In the genomic region with DNA sequence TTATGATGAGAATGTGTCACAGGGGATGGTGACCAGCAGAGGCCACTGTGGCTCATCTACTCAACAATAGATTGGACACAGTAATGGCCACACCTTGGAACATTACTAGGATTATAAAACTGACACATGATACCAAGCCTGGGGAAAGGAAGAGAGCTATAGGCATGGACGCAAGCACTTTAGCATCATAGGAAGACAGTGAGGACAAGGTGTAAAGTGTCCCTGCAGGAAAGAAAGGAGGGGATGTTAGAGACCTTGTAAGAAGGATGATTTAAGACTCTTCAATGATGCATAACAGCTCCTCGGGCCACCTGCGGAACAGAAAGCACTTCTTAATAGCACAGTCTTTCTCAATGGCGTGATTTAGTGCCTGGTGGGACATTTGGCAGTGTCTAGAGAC, we compare ENCODE assay signal across 26 mouse cellular contexts. TPM values are rescaled to one million over a fixed set of nuclear protein-coding genes. Genes with fewer than 3 reads are reported as not detected.
A peak's percentile ranks its signal among the peaks of the same experiment; 100 is the strongest.
DNase-seq lines count a peak whose midpoint lies in the region; ATAC-seq and TF ChIP-seq lines count a peak whose summit lies in the region.
"Had no signal": no experiment of that assay in that cellular context is flagged by ENCODE, and none has a peak within 500 bp of the region (broad histone marks: within the 10 kb centered on the region; RNA-seq: fewer than 3 reads in every experiment).

No protein-coding gene starts in this region.

- peak; percentile 22; the same call in 1 of the 2 replicates for TF ChIP-seq CTCF in kidney, postnatal 0 days (IDR thresholded peaks at IDR 0.05; ENCODE audit: low read depth)
- peak in 1 of 2 experiments; percentile 42; a peak in 1 of 4 replicates for TF ChIP-seq CTCF in CH12.LX (conservative IDR thresholded peaks at IDR 0.05 in 1 of 2, IDR thresholded peaks at IDR 0.05 in 1 of 2; ENCODE audit: low read depth in 2 of 2, low read length in 2 of 2)

- ATAC-seq in kidney, embryonic 14.5 days (ENCODE audit: low FRiP score, low TSS enrichment), result peak; percentile 68; the same call in 1 of the 2 replicates
- no peak; the same call in 1 of the 2 replicates for ATAC-seq in kidney, postnatal 0 days (replicated peaks; ENCODE audit: low FRiP score, low read depth)
- ATAC-seq in forebrain, embryonic 14.5 days, result no peak
- ATAC-seq: activated CD4-positive, CD25-positive, alpha-beta regulatory T cell, adult 4 months; CD4-positive, CD25-positive, alpha-beta regulatory T cell, adult 4 months; forebrain, embryonic 13.5 days; forebrain, embryonic 16.5 days had no signal

- no peaks in the 10 kb centered on the region for H3K9me3 ChIP-seq in kidney, embryonic 14.5 days (ENCODE audit: control insufficient read depth, low read length)
- no peaks in the 10 kb centered on the region for H3K9me3 ChIP-seq in kidney, postnatal 0 days (replicated peaks; ENCODE audit: low read length)
- no peaks in the 10 kb centered on the region for H3K9me3 ChIP-seq in CH12.LX (replicated peaks; ENCODE audit: low read length)
- H3K9me3 ChIP-seq in forebrain, embryonic 14.5 days (replicated peaks; ENCODE audit: control insufficient read depth, low read length), result no peaks in the 10 kb centered on the region
- H3K9me3 ChIP-seq: embryonic facial prominence, embryonic 13.5 days; embryonic facial prominence, embryonic 15.5 days; forebrain, embryonic 13.5 days had no signal

- no peaks in the 10 kb centered on the region for H3K4me1 ChIP-seq in kidney, embryonic 14.5 days (ENCODE audit: control insufficient read depth, insufficient read depth, low read length)
- no peaks in the 10 kb centered on the region for H3K4me1 ChIP-seq in kidney, postnatal 0 days (replicated peaks; ENCODE audit: insufficient read depth, low read length)
- H3K4me1 ChIP-seq in CH12.LX (ENCODE audit: control insufficient read depth in 1 of 2, insufficient read depth in 2 of 2), result peaks cover 9 to 17% of the 10 kb centered on the region in 2 experiments
- no peaks in the 10 kb centered on the region for H3K4me1 ChIP-seq in forebrain, embryonic 14.5 days (ENCODE audit: control insufficient read depth, insufficient read depth, low read length)
- H3K4me1 ChIP-seq: forebrain, embryonic 13.5 days had no signal

- in situ Hi-C loops in CH12.LX (cut with MboI; ENCODE audit: low pct_ligation_motif_present, low pct_unique_long_range_greater_than_20kb, low sequenced_read_pairs), result no loop called here

- H3K36me3 ChIP-seq in kidney, embryonic 14.5 days (ENCODE audit: control insufficient read depth, insufficient read depth, low read length), result no peaks in the 10 kb centered on the region
- H3K36me3 ChIP-seq in kidney, postnatal 0 days (ENCODE audit: insufficient read depth, low read length), result no peaks in the 10 kb centered on the region
- H3K36me3 ChIP-seq in CH12.LX (replicated peaks in 1 of 2; ENCODE audit: control insufficient read depth in 1 of 2, insufficient read depth in 1 of 2, low read length in 1 of 2), result no peaks in the 10 kb centered on the region
- no peaks in the 10 kb centered on the region for H3K36me3 ChIP-seq in forebrain, embryonic 14.5 days (ENCODE audit: control insufficient read depth, insufficient read depth, low read length)
- H3K36me3 ChIP-seq: embryonic facial prominence, embryonic 13.5 days; embryonic facial prominence, embryonic 15.5 days had no signal

- no peaks in the 10 kb centered on the region for H3K27me3 ChIP-seq in kidney, embryonic 14.5 days (ENCODE audit: control insufficient read depth, insufficient read depth, low read length)
- H3K27me3 ChIP-seq in kidney, postnatal 0 days (ENCODE audit: insufficient read depth, low read length), result no peaks in the 10 kb centered on the region
- H3K27me3 ChIP-seq in CH12.LX (replicated peaks), result no peaks in the 10 kb centered on the region
- no peaks in the 10 kb centered on the region for H3K27me3 ChIP-seq in forebrain, embryonic 14.5 days (replicated peaks; ENCODE audit: control insufficient read depth, insufficient read depth, low read length)
- H3K27me3 ChIP-seq: embryonic facial prominence, embryonic 13.5 days; embryonic facial prominence, embryonic 15.5 days; forebrain, embryonic 13.5 days had no signal

- no peak for TF ChIP-seq POLR2A in CH12.LX (IDR thresholded peaks at IDR 0.05; ENCODE audit: low read depth, low read length)

- no peak for TF ChIP-seq EP300 in CH12.LX (IDR thresholded peaks at IDR 0.05; ENCODE audit: low read length)

- no peaks in the 10 kb centered on the region for H3K79me2 ChIP-seq in CH12.LX (replicated peaks; ENCODE audit: control insufficient read depth, extremely low read depth, insufficient read depth, poor library complexity, severe bottlenecking)

- WGBS in kidney, embryonic 14.5 days, result 31% methylated on average over 4 of the region's 4 CpGs
- WGBS in kidney, postnatal 0 days, result 32% methylated on average over 4 of the region's 4 CpGs
- 87% methylated on average over 4 of the region's 4 CpGs for WGBS in forebrain, embryonic 14.5 days

- DNase-seq in kidney, adult 8-10 months, result no peak
- DNase-seq in kidney, postnatal 0 days (ENCODE audit: low spot score), result peak; percentile 15
- no peak for DNase-seq in kidney, adult 11 months
- no peak for DNase-seq in CH12.LX (ENCODE audit: extremely low read depth)
- peak; percentile 39 for DNase-seq in mesoderm, embryonic 11.5 days (ENCODE audit: low read depth, low spot score)
- no peak for DNase-seq in forebrain, embryonic 14.5 days (ENCODE audit: low spot score)
- no peak for DNase-seq in embryo, embryonic 10.5 days (ENCODE audit: low spot score)
- DNase-seq: adrenal gland, adult 8-10 months; adrenal gland, postnatal 14 days; adrenal gland, postnatal 36 days; B cell, adult 2 months; cerebellum, adult 11-12 months; cerebellum, adult 2 months; cerebellum, adult 9-10 months; cerebellum, postnatal 10 days; cerebellum, postnatal 25 days; embryo, embryonic 11 days had no signal

- no peak overlapping the region for H3K4me2 ChIP-seq in kidney, embryonic 14.5 days (replicated peaks; ENCODE audit: low read depth, low read length)
- no peak overlapping the region for H3K4me2 ChIP-seq in kidney, postnatal 0 days (ENCODE audit: low read length)
- H3K4me2 ChIP-seq in CH12.LX (ENCODE audit: insufficient read depth, low read depth, poor library complexity, severe bottlenecking), result peak overlapping the region; percentile 23
- H3K4me2 ChIP-seq in forebrain, embryonic 14.5 days (ENCODE audit: low read length), result no peak overlapping the region
- H3K4me2 ChIP-seq: embryonic facial prominence, embryonic 13.5 days; embryonic facial prominence, embryonic 15.5 days; forebrain, embryonic 13.5 days had no signal

- no peak; the same call in 1 of the 2 replicates for TF ChIP-seq RAD21 in CH12.LX (IDR thresholded peaks at IDR 0.05; ENCODE audit: low read depth, low read length)

- dilution Hi-C loops in CH12.LX (cut with MboI; ENCODE audit: extremely low pct_ligation_motif_present, extremely low pct_unique_long_range_greater_than_20kb, low sequenced_read_pairs), result no loop called here

- no peak overlapping the region for H3K27ac ChIP-seq in kidney, embryonic 14.5 days (ENCODE audit: low read depth, low read length)
- H3K27ac ChIP-seq in kidney, postnatal 0 days, result no peak overlapping the region
- no peak overlapping the region for H3K27ac ChIP-seq in CH12.LX (ENCODE audit: insufficient read depth, low read depth)
- H3K27ac ChIP-seq in forebrain, embryonic 14.5 days (ENCODE audit: low read depth, low read length), result no peak overlapping the region
- H3K27ac ChIP-seq: embryonic facial prominence, embryonic 13.5 days; embryonic facial prominence, embryonic 15.5 days; forebrain, embryonic 13.5 days had no signal

- no peak overlapping the region for H3K4me3 ChIP-seq in kidney, embryonic 14.5 days (ENCODE audit: low read length)
- no peak overlapping the region for H3K4me3 ChIP-seq in kidney, postnatal 0 days (replicated peaks; ENCODE audit: low read depth, low read length)
- H3K4me3 ChIP-seq in CH12.LX (replicated peaks in 1 of 3; ENCODE audit: low read depth in 2 of 3, low read length in 2 of 3, poor library complexity in 1 of 3), result no peak overlapping the region
- H3K4me3 ChIP-seq in forebrain, embryonic 14.5 days (ENCODE audit: low read depth, low read length), result no peak overlapping the region
- H3K4me3 ChIP-seq: embryonic facial prominence, embryonic 13.5 days; embryonic facial prominence, embryonic 15.5 days; erythroblast, embryonic 14.5 days; forebrain, embryonic 13.5 days had no signal

- no peak overlapping the region for H3K9ac ChIP-seq in kidney, embryonic 14.5 days (ENCODE audit: low read depth, low read length)
- no peak overlapping the region for H3K9ac ChIP-seq in kidney, postnatal 0 days (ENCODE audit: low read depth, low read length)
- H3K9ac ChIP-seq in CH12.LX (ENCODE audit: insufficient read depth, low read depth), result no peak overlapping the region
- H3K9ac ChIP-seq in forebrain, embryonic 14.5 days (ENCODE audit: low read length), result no peak overlapping the region
- H3K9ac ChIP-seq: embryonic facial prominence, embryonic 13.5 days; embryonic facial prominence, embryonic 15.5 days; forebrain, embryonic 13.5 days had no signal

TF ChIP-seq in CH12.LX, 34 proteins besides CTCF, POLR2A, EP300 and RAD21 (continues in another document):
- no peak for TF ChIP-seq SMC3 (IDR thresholded peaks at IDR 0.05; ENCODE audit: low read depth, low read length)
- TF ChIP-seq TCF12 (IDR thresholded peaks at IDR 0.05; ENCODE audit: low read depth, low read length), result no peak
- TF ChIP-seq JUND (conservative IDR thresholded peaks at IDR 0.05; ENCODE audit: low read depth, low read length), result no peak
- no peak for TF ChIP-seq MAZ (IDR thresholded peaks at IDR 0.05; ENCODE audit: low read depth, low read length)
- no peak for TF ChIP-seq HCFC1 (IDR thresholded peaks at IDR 0.05; ENCODE audit: low read depth, low read length)
- TF ChIP-seq NELFE (IDR thresholded peaks at IDR 0.05; ENCODE audit: low read depth, low read length), result no peak
- TF ChIP-seq SIN3A (IDR thresholded peaks at IDR 0.05; ENCODE audit: low read length), result no peak
- no peak for TF ChIP-seq NRF1 (IDR thresholded peaks at IDR 0.05; ENCODE audit: low read depth, low read length)
- no peak for TF ChIP-seq ELF1 (IDR thresholded peaks at IDR 0.05; ENCODE audit: low read depth, low read length)
- no peak for TF ChIP-seq ZC3H11A (IDR thresholded peaks at IDR 0.05; ENCODE audit: low read depth, low read length)
- TF ChIP-seq ZNF384 (IDR thresholded peaks at IDR 0.05; ENCODE audit: low read depth, low read length), result no peak
- TF ChIP-seq MAX (IDR thresholded peaks at IDR 0.05; ENCODE audit: low read length), result no peak
- TF ChIP-seq POLR2AphosphoS2 (IDR thresholded peaks at IDR 0.05; ENCODE audit: low read depth, low read length), result no peak
- TF ChIP-seq JUN (IDR thresholded peaks at IDR 0.05; ENCODE audit: insufficient read depth, low read depth, low read length), result no peak

RNA-seq across cellular contexts. Expression of a gene that starts 29.1 kb away (rescaled TPM):
- polyA plus RNA-seq in kidney, embryonic 14.5 days (2014; fragmentation: Nextera tagmentation; extraction: Ambion mirVana), result 154 and 173 TPM in 2 replicates
- polyA plus RNA-seq in kidney, postnatal 0 days (2015; fragmentation: Nextera tagmentation; extraction: Ambion mirVana), result 126 and 128 TPM in 2 replicates
- total RNA-seq in CH12.LX (2012; rRNA removed) (0.17 TPM in 2 replicates), CH12.LX (2014; rRNA removed) (0.17 TPM in 1 of 2 replicates, not detected in the other)
- polyA plus RNA-seq in CH12.LX (2012; ENCODE audit: insufficient read length, low read depth), result 0.23 TPM in 1 of 2 replicates, not detected in the other
- polyA plus RNA-seq in forebrain, embryonic 14.5 days (2014; fragmentation: Nextera tagmentation; extraction: Ambion mirVana), result 27.2 and 33.6 TPM in 2 replicates
- total RNA-seq: MEL had no signal
- polyA plus RNA-seq: erythroblast, embryonic 14.5 days had no signal

Comparison
In these comparisons a context has a peak if more than half of its experiments do, and no peak if none do; other contexts are left out.
1. DNase-seq: peak in kidney, postnatal 0 days (single experiment) and mesoderm, embryonic 11.5 days (single experiment); none in kidney, adult 8-10 months (0 of 2), kidney, adult 11 months (single experiment), CH12.LX (single experiment), forebrain, embryonic 14.5 days (single experiment) and embryo, embryonic 10.5 days (single experiment).
2. RNA of a gene that starts 29.1 kb away (polyA plus RNA-seq): 154 to 173 TPM in kidney, embryonic 14.5 days, 126 to 128 TPM in kidney, postnatal 0 days and 27.2 to 33.6 TPM in forebrain, embryonic 14.5 days; 0.23 TPM in CH12.LX; every median in the first group is over 10 times any median in the second.